Mouse (Mus musculus) kidney, adult 2 months (tissue): ENCODE measurements around the gene Gm45140.

ENCODE experiments used
- CTCF ChIP-seq: fragments of 200-500 bp; conservative IDR thresholded peaks from 2 replicates; pipeline ENCODE4 v1.5.1; 2011; ENCODE audit warnings: low read depth, mild to moderate bottlenecking, control low read depth, low read length, moderate library complexity, mixed read lengths; ENCODE audit not compliant: insufficient read depth, insufficient read length
- POLR2A ChIP-seq: fragments of 200-500 bp; IDR thresholded peaks from one replicate; pipeline ENCODE4 v1.6.1; 2011; ENCODE audit warnings: low read depth, low read length, control low read depth

DNA sequence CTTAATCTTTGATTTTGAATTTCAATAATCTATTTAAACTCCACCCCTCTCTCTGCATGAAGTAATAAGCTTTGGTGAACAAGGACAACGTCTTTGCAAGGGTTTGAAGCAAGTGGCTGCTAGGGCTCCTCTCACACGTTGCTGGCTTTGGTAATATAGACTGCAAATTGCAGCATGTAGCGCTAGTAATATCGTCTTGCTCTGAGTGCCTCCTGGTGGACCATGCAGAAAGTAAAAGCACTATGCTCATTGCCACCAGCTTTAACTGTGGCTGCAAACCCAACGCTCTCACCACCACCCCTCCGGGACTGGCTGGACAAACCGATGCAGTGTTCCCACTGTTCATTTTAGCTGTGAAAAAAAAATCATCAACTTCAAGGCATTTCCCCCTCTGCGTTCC is 65.0 kb downstream of the Gm45140 start:
- TF ChIP-seq POLR2A (no peak), CTCF (peak; percentile 55)
